Mouse (Mus musculus) mouse embryonic stem cell (cell line): Measurements from ENCODE around the gene Eif2d.

Experiments used
- in situ Hi-C, 2 experiments: fragments of 300-500 bp; cut with MboI; formaldehyde crosslinking; loops; 1 replicate in 1 of 2; 3 replicates in 1 of 2; pipeline ENCODE4 v1.14.3; 2019 to 2020; ENCODE audit warnings: low sequenced_read_pairs in 2 of 2, low pct_unique_long_range_greater_than_20kb in 1 of 2, mixed read lengths in 1 of 2; ENCODE audit not compliant: unreplicated experiment in 1 of 2

Gene Eif2d

DNA sequence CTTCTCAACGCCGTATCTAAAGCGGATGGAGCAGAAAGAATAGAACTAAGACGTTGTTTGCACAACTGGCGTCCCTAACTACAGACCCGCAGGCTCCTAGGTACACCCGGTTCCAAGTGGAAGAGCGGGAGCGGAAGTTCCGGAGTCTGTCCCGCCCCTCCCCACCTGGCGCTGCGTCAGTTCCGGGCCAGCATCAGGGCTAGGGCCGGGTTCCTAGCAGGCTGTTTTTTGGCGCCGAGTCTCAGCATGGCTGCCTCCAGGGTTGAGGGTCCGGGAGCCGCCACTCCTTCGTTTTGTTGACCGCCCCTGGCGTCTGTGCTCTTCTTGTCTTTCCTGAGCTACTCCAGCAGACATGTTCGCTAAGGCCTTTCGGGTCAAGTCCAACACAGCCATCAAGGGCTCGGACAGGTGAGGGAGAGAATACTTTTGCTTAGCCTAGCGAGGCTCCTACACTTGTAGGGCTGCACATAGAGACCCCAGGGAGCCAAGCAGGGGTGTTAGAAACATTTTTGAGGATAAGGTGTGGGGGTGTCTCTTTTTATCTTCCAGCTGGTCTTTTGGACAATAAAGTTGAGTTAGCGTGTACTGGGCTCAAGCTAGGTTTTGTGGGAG lies at the start of gene Eif2d:
Gene Eif2d, plus strand, starts transcription at position 164 of the 612 bp plus-strand sequence.
- in situ Hi-C loops: no loop called here

DNA sequence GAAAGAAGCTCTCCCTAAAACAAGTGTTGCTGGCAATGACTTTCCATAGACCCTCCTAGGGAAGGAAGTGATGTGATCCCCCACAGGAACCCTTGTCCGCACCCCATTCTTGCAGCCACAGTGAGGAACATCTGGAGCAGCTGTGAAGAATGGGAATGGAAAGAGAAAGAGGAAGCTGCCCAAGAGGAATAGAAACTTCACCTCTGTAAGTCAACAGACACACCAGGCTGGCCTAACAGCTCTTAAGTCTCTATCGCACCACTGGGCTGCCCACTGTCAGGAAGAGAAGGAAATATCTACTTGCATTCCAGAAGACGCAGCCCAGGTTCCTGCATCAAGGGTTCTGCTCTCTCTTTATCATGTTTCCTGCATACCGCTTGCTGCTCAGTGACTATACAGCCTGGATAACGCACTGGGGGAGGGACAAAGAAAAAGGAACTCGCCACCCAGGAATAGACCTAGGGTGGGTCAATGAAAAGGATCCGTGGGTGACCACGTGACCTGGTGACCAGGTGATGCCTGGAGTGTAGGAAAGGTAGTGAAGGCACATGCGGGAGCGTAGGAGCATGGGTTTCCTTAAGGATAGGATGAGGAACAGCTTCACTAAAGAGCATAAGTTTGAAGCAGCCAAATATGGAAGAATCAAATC lies 49.1 kb upstream of the Eif2d start:
- in situ Hi-C loops: no loop called here

DNA sequence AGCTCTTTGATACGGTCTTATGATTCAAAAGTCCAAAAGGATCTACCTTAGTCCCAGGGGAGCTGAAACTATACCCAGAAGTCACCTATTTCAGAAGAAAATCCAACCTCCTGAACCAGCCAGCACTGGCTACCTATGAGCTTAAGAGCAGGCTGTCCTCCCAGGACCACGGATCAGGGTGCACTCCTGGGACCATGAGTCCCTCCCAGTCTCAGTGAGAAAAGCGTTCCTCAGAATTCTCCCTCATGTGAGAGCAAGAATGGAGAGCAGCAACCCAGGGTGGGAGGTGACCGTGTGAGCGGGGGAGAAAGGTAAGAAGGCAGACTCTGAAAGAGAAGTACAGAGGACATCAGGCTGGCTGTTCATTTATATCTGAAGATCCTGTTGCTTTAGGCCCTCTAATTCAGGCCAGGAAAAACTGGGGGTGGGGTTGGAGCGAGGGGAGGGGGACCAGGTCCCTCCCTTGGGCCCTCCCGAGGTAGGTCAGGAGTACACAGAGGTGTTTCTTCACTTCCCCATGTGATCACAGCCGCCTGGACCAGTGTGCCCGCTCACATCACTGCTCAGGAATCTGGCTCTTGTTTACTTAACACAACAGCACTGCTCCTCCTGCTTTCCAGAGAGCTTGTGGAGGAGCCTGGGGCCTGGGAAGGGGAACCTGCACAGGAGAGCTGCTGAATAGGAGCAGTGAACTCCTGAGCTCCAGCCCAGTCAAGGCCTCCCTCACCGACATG lies 45.2 kb upstream of the Eif2d start:
- in situ Hi-C loops: no loop called here

DNA sequence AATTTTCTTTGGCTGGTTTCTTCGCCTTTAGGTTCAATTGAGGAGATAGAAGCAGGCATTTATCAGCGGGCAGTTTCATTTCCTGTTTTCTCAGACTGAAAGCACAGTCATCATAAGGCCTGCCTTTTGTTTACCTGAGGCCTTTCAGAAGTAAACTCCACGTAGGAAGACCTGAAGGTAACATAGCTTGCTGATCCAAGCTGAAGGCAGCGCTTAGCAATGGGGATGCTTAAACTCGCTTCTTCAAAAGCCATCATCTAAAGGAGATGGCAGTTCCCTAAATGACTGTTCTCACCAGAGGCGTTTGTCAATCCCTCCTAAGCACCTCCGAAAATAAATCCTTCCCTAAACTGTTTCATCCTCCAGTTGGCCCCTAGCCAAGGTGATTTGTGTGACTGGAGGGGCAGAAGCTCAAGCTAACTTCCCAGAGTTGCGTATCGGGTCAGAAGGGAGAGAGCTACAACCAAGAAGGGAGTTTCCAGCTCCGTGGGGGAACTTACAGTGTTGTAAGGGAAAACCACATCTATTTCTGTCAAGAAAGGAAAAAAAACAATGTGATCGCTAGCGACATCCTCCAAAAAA lies 42.4 kb upstream of the Eif2d start:
- in situ Hi-C loops: no loop called here

DNA sequence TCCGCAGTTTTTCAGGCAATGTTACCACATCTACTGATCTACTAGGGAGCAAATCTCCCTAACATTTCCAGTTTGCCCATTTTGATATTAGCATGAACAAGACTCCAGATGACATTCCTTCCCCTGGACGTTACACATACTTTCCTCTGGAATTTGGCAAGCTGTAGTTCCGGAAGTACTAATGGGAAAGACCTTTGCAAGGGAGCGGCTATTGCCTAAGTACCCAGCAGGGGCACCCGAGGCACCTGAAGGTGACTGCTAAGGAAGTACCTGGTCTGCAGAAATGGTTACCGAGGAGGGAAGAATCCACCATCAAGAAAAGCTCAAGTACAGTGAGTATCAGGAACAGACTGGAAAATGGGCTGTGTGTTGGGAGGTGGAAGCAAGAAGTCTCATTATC lies 40.4 kb upstream of the Eif2d start:
- in situ Hi-C loops: no loop called here

DNA sequence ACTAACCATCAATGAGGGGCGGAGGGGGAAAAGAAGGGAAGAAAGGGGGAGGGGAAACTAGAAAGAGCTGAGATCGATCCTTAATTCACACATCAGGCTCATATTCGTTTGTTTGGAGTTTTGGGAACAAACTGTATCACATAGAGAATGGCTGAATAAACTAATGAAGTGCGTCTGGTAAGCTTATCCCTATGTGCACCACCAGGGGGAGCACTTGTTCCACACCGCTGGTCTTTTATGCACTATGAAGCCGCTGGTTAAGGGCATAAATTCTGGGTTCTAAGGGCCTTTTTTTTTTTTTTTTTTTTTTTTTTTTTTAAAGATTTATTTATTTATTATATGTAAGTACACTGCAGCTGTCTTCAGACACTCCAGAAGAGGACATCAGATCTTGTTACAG lies 37.0 kb upstream of the Eif2d start:
- in situ Hi-C loops: no loop called here

DNA sequence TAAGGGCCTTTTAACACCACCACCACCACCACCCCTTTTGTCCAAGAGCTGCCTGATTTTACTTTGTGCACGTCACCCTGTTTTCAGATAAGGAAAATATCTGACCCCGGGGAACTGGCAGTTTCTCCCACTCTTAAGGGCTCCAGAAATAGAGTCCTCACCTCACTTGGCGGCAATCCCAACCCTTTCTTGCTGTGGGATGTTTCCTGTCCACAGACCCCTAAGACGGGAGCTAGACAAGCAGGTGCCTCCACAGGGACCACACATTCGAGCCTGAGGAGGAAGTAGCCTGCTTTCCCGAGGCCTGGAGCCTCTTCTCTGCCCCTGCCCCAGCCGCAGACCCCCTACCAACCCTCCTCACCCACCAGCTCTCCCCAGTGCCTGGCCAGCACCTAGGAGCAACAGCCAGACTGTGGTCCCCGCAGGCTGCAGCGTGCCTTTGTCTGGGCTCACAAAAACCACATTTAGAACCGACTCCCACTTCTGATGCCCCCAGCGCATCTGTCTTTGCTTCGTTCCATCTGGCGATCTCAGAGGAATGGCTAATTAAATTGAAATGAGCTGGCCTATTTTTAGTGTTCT lies 36.5 kb upstream of the Eif2d start:
- in situ Hi-C loops: no loop called here

DNA sequence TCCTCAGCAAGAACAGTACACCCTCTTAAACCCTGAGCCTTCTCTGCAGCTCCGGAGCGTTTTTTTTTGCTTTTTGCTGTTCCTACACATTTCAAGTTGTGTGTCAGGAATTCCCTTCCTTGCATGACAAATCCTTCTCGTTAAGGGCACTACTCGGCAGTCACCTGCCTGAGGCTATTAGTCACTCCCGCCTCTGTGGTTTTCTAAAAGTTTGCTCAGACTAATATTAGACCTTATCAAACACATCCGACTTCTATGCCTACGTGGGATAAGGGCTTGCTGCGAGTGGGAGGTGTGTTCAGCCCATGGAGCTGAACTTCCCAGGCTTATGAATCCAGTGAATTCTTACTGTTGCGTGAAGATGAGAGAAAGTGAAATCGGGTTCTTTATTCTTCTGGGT lies 34.5 kb upstream of the Eif2d start:
- in situ Hi-C loops: no loop called here

DNA sequence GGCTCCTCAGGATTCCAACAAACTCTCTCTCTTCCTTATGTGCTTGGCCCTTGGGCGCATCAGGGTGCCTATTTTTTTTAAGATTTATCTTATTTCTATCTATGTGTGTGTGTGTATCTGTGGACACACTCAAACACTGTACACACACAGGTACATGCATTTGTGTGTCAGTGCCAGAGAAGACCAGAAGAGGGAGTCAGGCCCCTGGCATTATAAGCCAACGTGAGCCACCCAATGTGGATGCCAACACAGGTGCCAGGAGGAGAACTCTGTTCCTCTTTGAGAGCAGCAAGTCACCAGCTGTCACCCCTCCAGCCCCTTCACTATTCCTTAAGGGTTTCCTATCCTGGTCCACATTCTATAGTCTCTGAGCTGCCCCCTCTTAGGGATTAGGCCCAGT lies 34.0 kb upstream of the Eif2d start:
- in situ Hi-C loops: no loop called here

DNA sequence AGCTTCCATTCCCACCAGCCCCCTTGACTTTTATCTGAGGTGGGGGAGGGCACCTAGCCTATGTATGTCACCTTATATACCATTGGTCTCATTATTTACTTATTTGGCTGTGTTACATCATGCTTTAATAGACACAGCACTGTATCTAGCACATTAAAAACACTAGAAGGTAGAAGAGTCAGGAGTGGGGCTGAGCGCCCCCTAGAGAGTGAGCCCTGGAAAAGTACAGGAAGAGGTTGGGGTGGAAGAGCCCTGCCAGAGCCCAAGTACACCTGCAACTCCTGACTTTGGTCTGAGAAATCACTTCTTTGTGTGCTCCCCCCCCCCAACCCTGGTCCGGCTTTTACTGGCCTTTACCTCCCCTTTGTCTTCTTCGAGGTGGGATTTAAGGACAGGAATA lies 31.0 kb upstream of the Eif2d start:
- in situ Hi-C loops: loop anchor here (5.0 to 10.0 kb wide), 2 partner anchors 133 to 140 kb away; no protein-coding TSS in a partner anchor

DNA sequence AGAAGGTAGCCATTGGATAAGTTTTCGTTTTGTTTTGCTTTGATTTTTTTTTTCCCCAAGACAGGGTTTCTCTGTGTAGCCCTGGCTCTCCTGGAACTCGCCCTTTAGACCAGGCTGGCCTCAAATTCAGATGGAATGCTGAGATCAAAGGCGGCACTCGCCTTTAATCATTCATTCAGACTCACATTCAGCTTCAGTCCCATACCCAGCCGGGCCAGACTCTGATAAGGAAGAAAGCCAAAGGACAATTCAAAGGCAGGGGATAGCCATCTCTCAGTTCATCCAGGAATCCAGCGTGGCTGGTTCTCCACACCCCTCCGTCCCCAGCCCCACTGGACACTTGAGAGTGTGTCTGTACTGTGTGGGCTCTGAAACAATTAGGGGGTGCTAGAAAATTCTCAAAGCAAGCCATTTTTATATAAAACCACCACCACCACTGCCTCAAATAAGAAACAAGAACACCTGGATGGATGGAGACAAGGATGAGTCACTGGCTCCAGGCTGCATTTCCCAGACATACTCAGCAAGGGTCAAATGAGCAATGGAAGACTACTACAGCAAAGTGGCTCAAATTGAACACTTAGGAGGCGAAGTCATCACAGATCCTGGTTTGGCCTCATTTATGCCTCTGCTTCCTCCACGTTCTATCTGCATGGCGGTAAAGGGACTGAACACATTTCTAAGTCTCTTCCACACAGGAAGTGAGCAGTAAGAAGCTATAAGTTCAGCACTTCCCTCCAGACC lies 29.3 kb upstream of the Eif2d start:
- in situ Hi-C loops: loop anchor here (5.0 to 10.0 kb wide), 2 partner anchors 131 to 139 kb away; no protein-coding TSS in a partner anchor

DNA sequence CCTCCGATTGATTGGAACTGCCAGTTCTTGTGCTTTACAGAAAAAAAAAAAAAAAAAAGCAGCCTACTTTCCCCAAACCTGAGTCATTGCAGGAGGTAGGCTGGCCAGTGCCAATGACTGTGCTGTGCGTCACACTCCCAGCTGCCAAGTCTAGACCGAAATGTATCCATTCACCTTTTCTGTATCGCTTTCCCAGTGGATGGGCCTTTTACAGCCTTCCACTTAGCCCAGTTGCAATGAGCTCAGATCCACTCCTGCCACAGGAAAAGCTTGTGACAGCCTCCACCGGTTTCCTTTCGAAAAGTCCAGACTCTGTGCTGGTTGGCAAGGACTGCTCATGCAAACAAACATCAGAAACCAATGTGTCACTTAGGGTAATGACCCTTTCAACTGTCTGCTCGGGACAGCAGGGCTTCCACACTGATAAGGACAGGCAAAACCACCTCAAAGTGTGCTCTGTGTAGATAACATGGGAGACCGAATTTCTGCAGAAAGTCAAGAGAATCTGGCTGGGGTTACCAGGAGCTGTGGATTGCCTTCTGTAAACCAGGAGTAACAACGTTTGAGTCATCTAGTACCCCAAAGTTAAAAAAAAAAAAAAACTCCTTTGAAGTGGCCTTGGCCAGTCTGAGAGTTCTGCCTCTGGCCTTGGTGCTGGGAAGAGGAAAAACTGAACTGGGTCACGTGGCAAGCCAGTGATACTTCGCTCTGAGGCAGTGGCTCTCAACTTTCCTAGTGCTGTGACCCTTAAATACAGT lies 26.8 kb upstream of the Eif2d start:
- in situ Hi-C loops: loop anchor here in 1 of 2 experiments (10.0 kb wide), 1 partner anchor 129 kb away; no protein-coding TSS in a partner anchor

DNA sequence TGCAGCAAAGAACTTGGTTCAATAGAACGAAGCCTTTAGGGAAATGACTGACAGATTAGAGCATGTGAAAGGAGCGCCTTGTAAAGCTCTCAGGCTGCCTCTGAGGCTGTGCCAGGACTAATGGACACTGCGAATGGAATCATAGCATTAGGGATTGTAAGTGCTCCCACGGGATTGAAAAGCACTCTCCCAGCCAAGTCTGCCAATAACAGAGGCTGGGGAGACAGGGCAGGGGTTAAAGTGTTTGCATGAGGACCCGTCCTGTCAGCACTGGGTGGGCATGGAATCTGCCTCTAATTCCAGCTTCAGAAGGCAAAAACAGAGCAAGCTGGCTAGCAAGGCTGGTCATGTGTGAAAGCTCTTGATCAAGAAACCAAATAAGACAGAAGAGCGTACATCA lies 18.8 kb upstream of the Eif2d start:
- in situ Hi-C loops: no loop called here

DNA sequence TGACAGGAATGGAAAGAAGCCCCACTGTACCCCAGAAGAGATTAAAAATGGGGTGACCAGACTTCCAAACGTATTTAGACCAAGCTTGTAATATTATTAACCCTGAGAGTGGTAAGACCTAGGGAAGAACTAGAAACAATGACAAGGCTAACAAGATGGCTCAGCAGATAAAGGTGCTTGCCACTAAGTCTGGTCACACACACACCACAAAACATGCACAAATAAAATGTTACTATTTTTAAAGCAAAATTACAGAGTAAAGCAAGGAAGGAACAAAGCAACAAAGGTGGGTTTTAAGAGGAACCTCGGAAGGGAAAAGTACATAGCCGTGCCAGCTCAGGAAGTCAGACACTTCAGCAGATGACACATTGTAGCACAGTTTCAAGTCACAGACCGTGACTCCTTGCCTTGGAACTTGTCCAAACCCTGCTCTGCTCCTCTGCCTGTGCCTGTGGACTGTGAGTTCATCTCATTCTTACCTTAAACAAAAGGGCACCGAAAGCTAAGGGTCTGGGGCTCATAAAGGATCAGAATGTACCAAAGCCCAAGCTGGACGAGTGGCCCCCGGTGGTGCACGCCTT lies 17.9 kb upstream of the Eif2d start:
- in situ Hi-C loops: no loop called here

DNA sequence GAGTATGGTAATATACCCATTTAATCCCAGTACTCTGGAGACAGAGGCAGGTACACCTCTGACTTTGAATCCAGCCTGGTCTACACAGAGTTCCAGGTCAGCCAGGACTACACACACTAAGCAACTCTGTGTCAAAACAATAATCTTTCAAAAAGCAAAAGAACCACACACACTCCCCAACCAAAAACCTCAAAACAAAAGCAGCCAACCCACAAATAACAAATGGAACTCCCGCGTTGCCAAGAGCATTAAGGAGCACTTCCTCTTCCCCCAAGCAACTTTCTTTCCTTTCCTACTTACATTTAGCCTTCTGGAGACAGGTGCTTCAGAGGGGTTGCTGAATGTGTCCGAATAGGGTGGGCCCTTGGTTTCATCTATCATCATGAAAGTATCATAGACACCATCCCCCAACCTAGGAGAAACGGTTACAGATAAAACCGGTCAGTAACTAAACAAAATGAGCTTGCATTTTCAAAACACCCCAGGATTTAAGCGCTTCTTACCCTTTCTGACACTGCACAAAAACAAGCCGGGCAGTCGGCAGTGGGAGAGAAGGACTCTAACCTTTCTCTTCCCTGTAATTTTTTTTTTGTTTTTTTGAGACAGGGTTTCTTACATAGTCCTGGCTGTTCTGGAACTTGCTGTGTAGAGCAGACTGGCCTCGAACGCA lies 16.9 kb upstream of the Eif2d start:
- in situ Hi-C loops: no loop called here

DNA sequence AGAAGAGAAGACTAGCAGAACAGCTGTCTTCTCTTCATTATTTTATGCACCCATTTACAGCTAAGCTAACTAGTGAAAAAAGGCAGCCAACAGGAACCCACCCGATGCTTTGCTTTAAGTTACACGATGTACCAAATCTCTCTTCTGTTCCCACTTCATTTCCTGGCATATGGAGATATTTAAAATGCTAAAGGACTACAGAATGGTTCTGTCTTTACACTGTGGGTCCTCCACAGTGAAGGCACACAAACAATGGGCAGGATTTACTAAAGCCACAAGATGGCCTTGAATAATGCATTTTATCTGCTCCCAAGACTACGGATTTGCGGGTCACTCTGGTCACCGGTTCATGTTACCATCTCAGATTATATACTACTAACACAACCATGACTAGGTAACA lies 15.9 kb upstream of the Eif2d start:
- in situ Hi-C loops: no loop called here

DNA sequence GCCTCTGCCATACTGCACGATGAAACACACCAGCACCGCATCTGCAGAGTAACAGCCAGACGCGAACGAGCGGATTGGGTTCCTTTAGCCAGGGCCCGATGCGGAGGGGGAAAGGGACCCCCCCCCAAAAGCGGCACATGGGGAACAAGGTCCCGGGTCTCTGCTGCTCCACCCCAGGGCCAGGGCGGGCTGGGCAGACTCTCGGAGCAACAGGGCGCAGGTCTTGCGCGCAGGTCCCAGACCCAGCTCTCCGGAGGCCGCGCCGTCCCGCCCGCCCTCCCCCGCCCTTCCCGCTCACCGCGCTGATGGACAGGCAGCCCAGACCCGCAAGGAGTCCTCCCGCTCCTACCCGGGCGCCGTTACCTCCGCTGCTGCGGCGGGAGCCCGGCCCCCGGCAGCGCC lies 15.3 kb upstream of the Eif2d start:
- in situ Hi-C loops: no loop called here
